Mouse (Mus musculus) effector memory CD4-positive, alpha-beta T cell, adult 7 months (primary cell): Measurements from ENCODE around the gene Ovol3. TPM values are rescaled to one million over a fixed set of nuclear protein-coding genes. Genes with fewer than 3 reads are reported as not detected.

ENCODE experiments used
- polyA plus RNA-seq: library from polyadenylated mRNA; unstranded; fragments of 100-300 nt; shearing (Covaris generic); gene quantifications from one replicate; pipeline ENCODE4 v1.2.1, GENCODE M21; 2017

The Ovol3 gene
- not detected for polyA plus RNA-seq

DNA sequence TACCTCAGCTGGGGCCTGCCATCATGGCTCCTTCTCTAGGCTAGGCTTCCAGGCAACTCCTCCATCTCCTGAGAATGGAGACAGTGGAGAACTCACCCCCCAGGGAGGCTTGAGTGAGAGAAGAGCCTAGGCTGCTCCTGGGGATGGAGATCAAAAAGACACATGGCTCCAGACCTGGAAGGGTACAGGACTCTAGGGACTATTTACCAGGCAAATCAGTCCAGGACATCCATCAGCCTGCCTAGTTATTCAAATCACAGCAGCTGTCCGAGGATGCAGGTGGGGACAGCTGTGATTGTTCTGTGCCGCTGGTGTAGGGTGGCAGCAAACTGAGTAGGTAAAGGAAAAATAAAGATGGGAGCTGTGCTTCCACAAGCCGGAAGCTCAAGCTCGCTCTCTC, at the start of gene Ovol3:
TSS of gene Ovol3 (minus strand) at position 101 of the 400 bp plus-strand sequence.

DNA sequence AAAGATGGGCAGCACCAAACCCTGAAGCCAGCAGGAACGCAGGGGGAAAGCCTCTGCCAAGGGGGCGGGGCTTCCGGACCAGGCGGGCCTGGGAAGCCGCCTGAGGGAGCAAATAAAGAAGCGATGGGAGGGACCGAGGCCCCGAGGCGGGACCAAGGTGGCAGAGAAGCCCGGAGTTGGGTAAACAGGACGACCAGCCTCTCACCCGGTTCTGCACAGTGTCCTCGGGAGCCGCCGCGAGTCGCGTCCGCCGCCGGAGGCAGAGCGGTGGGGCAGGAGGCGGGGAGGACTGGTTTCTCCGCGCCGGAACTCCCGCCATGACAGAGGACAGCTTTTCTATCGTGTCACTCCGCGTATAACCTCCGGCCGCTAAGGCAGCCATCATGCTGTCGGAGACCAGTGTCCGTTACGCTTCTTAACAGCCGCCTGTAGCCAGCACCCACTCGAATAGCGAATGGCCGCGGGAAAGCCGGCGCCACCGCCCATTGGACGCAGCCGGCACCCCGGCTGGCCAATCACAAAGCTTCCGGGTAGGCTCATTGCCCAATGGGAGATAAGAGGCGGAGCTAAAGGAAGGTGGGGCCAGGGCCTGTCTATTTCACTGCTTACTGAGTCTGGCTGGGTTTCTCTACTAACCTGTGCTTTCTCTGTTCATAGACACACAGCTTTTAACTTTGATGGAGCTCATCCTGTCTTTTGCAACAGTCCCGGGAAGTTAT, 44.6 kb upstream of the Ovol3 start, which contains the start of the genes Thap8 and Wdr62:
TSS of gene Thap8 (plus strand) at position 144 of the 719 bp plus-strand sequence.
TSS of gene Wdr62 (minus strand) at position 469 of the 719 bp plus-strand sequence.

DNA sequence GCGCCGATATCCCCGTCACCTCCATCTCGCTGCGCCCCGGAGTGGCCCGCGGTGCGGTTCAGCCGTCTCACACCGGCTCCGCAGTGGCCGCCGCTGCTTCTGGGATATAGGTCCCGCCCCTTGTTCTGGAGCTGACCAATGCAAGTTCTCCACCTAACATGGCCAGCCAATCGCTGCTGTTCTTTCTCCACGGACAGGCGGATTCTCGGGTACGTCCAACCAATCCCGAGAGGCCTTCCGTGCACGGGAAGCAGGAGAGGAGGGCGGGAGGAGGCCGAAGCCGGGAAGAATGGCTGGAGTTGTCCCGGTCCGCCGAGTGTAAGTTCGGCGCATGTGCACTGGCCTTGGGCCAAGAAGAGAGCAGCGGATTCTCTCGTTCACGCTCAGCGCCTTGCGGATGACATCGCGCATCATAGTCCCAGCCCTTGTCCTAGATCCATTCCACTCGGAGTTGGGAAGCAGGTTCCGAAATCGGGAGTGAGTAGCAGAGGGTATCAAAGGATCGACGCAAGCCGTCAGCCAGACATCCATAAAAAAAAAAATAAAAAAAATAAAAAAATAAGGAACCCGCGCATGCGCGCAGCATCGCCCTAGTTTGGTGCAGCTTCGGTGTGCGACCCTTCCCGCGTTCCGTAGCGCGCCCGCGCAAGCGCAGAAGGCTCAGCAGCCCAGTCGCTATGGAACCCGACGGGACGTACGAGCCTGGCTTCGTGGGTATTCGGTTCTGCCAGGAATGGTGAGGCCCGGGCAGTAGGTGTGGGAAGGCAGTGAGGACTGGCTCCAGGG, 3.7 kb downstream of the Ovol3 start, which contains the start of the genes Polr2i and Tbcb:
TSS of gene Polr2i (plus strand) at position 280 of the 786 bp plus-strand sequence.
TSS of gene Tbcb (minus strand) at position 604 of the 786 bp plus-strand sequence.

DNA sequence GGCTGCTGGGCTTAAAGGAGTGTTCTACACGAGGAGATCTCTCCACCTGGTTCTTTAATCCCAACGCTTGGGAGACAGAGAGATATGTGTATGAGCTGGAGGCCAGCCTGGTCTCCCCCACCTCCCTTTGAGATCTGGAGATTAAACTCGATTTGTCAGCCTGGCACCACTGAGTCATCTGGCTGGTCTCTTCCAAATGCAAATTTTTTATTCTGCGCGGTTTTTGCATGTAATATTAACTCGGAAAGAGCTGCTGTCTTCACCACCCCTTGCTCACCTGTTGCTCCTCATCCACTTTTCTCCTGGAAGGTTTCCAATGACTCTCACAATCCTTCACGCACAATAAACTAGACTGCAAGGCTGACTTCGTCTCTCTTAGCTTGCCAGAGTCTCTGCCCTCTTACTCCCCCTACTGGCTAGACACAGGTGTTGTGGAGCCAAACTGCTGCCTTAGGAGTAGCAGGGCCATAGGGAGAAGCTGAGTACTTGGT, 37.0 kb downstream of the Ovol3 start, which contains the start of gene Capns1:
TSS of gene Capns1 (minus strand) at position 331 of the 491 bp plus-strand sequence.

DNA sequence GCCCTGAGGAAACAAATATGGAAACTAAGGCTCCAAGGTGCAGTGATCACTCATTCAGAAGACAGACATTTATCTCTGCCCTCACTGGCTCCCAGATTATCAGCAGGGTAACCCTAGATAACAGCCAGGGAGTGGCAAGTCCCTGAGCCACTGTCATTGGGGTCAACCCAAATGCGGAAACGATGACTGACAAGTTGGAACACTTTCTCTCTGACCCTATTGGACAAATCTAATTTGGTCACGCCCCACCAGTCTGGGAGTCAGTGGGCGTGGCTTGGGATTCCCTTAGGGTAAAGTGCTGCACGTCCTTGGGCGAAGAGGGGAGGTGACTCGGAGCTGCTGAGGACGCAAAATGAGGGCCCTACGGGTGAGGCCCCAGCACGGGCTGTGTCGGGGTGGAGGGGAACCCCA, 51.6 kb downstream of the Ovol3 start, which contains the start of gene Cox7a1:
TSS of gene Cox7a1 (plus strand) at position 266 of the 411 bp plus-strand sequence.

Other genes with a start within 250 kb of the Ovol3 start
- gene Zfp14, start 184.3 kb downstream of the Ovol3 start, polyA plus RNA-seq = 2.1 TPM
- 7.4 TPM for gene Zfp82, start 162.8 kb downstream of the Ovol3 start, polyA plus RNA-seq
- gene Gm26920, start 145.3 kb downstream of the Ovol3 start, polyA plus RNA-seq = not detected
- gene Zfp566, start 145.2 kb downstream of the Ovol3 start, polyA plus RNA-seq = 6.2 TPM
- gene Zfp260, start 140.9 kb downstream of the Ovol3 start, polyA plus RNA-seq = 66.9 TPM
- gene Zfp382, start 113.8 kb downstream of the Ovol3 start, polyA plus RNA-seq = 13.4 TPM
- 32.3 TPM for gene Zfp146, start 66.0 kb downstream of the Ovol3 start, polyA plus RNA-seq
- not detected for gene Cox7a1, start 51.6 kb downstream of the Ovol3 start, polyA plus RNA-seq
- 60.7 TPM for gene Capns1, start 36.9 kb downstream of the Ovol3 start, polyA plus RNA-seq
- gene Polr2i, start 3.8 kb downstream of the Ovol3 start, polyA plus RNA-seq = 32.3 TPM
- 61.3 TPM for gene Tbcb, start 3.5 kb downstream of the Ovol3 start, polyA plus RNA-seq
- gene Thap8, start 44.4 kb upstream of the Ovol3 start, polyA plus RNA-seq = 0.85 TPM
- gene Wdr62, start 44.7 kb upstream of the Ovol3 start, polyA plus RNA-seq = 4.5 TPM
- gene Clip3, start 56.0 kb upstream of the Ovol3 start, polyA plus RNA-seq = 0.83 TPM
- 92.3 TPM for gene Alkbh6, start 73.0 kb upstream of the Ovol3 start, polyA plus RNA-seq
- gene Syne4, start 79.1 kb upstream of the Ovol3 start, polyA plus RNA-seq = 2.6 TPM
- gene E130208F15Rik, start 86.0 kb upstream of the Ovol3 start, polyA plus RNA-seq = not detected
- 16.2 TPM for gene Sdhaf1, start 88.2 kb upstream of the Ovol3 start, polyA plus RNA-seq
- gene Lrfn3, start 127.0 kb upstream of the Ovol3 start, polyA plus RNA-seq = not detected
- gene Tyrobp, start 178.0 kb upstream of the Ovol3 start, polyA plus RNA-seq = not detected
- 749 TPM for gene Hcst, start 184.1 kb upstream of the Ovol3 start, polyA plus RNA-seq
- gene Nfkbid, start 186.0 kb upstream of the Ovol3 start, polyA plus RNA-seq = 888 TPM
- 24.5 TPM for gene Aplp1, start 209.8 kb upstream of the Ovol3 start, polyA plus RNA-seq
- not detected for gene Kirrel2, start 222.0 kb upstream of the Ovol3 start, polyA plus RNA-seq
- 0.22 TPM for gene Nphs1, start 222.6 kb upstream of the Ovol3 start, polyA plus RNA-seq